Mouse (Mus musculus): ENCODE data around the gene Fdxr.

Gene Fdxr

DNA sequence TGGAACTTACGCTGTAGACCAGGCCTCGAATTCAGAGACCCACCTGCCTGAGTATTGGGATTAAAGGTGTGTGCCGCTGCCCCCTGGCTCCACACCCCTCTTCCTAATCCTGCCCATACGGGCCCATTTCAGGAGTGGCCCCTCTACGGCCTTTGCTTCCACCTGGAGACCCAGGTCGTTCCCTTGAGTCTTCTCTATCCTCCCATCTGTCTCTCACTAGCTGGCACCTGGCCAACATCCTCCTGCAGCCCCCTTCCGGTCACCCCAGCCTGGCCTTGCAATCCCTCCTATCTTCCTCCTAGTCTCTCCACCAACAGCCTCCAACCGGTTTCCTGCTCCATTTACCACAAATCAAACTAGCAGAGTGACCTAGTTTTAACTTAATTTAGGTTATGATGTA, 13.0 kb upstream of the Fdxr start:
- DNase-seq (ENCODE audit: low spot score): no peak

- DNase-seq (ENCODE audit: low spot score): no peak
Measured at GRCm38 (mm10) chr11:115288305-115288704, 11.5 kb upstream of the Fdxr start.

DNA sequence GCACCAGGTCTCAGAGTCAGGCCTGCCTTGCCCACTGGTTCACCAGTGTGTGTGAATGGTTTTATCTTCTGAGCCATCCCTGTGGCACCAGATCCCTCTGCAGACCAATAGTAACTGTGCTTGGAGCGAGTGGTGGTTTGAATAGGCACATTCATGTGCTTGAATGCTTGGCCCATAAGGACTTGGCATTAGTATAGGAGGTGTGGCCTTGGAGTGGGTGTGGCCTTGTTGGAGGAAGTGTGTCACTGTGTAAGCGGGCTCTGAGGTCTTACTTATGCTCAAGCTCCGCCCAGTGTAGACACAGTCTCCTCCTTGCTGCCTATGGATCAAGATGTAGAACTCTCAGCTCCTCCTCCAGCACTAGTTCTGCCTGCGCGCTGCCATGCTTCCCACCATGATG, 10.5 kb upstream of the Fdxr start:
- no peak for DNase-seq (ENCODE audit: low spot score)

GRCm38 (mm10) chr11:115286201-115286993, 9.5 kb upstream of the Fdxr start:
- DNase-seq (ENCODE audit: low spot score): no peak

- DNase-seq (ENCODE audit: low spot score): no peak
Measured at GRCm38 (mm10) chr11:115285282-115285681, 8.4 kb upstream of the Fdxr start.

DNA sequence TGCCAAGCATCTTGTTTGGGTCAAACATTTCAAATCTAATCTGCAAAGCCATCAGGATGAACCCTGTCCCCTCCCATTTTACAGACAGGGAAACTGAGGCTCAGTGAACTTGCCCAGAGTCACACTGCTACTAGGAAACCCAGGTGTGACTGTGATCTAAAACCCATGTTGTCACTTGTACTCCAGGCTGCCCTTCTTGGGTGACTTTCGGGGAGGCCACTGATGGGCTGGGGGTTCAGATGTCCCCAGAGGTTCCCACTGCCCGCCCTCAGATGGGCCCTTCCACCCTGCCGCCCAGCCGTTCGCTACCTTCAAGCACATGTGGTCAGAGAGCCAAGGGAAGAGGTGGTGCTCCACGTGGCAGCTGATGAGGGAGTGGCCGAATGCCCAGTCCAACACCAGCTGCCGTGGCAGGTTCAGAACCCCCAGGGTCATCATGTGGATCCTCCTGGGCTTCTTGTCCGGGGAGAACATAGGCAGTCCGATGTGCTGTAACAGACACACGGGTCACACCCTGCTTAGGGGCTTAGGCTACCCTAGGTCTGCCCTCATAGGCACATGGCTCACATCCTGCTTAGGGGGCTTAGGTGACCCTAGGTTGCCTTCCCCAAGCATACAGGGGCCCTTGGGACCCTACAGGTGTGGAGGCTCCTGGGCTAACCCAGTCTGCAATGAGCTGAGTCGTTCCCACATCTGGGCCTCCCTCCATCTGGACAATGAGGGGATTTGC, 7.2 kb upstream of the Fdxr start:
- DNase-seq (ENCODE audit: low spot score): no peak

DNA sequence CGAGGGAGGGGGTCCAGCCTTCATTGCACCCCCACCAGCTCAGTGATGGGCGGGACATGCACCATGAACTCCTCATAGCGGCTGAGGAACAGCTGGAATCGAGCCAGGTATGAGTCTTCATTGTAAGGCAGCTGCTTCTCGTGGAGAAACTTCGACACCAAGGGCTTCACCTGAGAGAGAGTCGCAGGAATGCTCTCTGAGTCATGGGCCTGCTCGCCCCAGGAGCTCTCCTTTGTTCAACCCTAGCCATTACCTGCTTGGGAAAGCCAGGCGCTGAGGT, 6.6 kb upstream of the Fdxr start:
- DNase-seq (ENCODE audit: low spot score): no peak

DNA sequence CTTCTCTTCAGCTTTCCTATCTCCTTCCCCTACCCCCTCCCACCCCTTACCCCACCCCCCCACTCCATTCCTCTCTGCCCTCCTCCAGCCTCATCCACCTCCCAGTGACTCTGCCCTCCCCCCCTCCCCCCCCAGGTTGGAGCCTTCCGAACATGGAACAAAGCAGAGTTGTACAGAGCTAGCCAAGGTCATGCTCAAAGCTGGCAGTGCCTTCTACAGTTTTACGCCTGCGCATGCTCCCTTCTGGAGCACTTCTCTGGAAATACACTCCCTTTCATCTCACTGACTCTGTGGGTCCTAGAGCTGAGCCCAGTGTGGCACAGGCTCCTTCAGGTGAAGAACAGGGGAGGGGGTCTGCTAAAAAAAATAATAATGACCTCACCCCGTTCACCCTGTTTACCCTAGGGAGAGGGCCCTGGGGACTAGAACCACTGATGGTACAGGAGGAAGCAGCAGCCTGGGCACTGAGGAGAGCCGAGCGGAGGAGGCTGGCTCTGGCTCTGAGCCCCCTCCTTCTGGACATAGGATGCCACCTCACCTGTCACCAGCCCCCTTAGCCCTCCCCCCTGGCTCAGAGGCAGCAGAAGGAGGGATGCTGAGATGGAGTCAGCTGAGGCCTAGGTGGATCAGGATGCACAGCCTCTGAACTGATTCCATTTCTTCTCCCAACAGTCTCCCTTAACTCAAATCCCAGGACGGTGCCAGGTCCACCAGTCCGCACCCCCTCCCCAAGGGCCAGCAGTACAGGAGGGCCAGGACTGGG, 6.1 kb upstream of the Fdxr start:
- no peak for DNase-seq (ENCODE audit: low spot score)

DNA sequence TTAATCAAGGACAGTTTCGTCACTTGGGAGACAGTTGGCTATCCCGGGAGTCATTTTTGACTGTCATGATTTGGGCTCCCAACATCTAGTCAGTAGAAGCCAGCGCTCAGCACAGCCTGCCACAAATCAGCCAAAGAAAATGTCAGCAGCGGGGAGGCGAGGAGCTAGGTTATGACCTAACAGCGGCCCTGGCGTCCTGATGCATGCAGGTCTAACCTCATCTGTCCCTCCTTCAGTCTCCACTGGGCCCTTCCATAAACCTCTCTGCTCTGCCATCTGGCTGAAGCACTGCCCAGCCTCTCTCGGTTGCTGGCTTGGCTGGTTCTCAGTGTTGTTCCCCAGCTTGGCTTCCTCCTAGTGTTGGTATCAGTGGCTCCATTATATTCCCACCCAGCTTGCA, 5.4 kb upstream of the Fdxr start:
- no peak for DNase-seq (ENCODE audit: low spot score)

DNA sequence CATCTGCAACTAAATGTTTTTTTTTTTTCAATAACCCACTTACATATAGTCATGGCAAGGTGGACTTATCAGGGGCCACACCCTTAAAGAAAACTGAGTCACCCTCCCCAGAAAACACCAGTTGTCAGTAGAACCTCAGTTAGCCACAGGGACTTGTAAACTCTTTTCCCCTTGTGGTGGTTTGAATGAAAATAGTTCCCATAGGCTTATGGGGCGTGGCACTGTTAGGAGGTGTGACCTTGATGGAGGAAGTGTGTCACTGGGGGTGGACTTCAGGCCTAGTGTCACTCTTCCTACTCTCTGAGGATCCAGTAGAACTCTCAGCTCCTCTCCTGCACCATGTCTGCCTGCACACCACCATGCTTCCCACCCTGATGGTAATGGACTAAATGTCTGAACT, 2.9 kb upstream of the Fdxr start:
- DNase-seq (ENCODE audit: low spot score): no peak

GRCm38 (mm10) chr11:115278176-115278575, 1.3 kb upstream of the Fdxr start:
- no peak for DNase-seq (ENCODE audit: low spot score)

DNA sequence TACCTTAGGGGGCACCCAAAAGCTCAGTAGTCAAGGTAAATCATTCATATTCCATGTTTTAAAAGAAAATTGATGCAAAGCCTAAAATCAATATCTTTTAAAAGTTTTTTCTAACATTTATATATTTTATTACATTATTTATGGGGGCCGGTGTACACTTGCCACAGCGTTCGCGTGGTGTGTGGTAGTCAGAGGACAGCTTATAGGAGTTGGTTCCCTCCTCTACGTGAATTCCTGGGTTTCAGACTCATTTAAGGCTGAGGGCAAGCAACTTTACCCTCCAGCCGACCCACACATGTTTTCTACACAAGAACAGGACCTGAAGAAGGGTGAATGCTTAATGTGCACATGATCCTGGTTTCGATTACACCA, 740 bp upstream of the Fdxr start:
- no peak for DNase-seq (ENCODE audit: low spot score)

DNA sequence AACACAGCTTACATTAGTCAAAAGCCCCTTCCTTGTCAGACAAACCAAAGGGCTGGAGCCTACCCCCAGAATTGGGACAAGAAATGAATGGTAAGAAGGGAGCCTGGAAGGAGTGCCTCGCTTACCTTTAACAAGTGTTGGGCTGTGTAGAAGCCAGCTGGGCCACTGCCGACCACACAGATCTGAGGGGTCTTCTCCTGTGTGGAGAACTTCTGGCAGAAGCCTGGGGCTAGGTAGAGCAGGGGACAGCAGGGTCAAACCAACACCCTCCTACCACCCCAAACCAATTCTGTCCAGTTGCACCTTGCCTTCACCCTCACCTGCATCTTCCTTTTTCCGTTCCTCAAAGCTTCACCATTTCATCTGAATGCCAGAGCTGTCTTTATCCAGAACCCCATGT, 896 bp downstream of the Fdxr start:
- no peak for DNase-seq (ENCODE audit: low spot score)

GRCm38 (mm10) chr11:115275509-115275908, 1.3 kb downstream of the Fdxr start:
- DNase-seq (ENCODE audit: low spot score): no peak

DNA sequence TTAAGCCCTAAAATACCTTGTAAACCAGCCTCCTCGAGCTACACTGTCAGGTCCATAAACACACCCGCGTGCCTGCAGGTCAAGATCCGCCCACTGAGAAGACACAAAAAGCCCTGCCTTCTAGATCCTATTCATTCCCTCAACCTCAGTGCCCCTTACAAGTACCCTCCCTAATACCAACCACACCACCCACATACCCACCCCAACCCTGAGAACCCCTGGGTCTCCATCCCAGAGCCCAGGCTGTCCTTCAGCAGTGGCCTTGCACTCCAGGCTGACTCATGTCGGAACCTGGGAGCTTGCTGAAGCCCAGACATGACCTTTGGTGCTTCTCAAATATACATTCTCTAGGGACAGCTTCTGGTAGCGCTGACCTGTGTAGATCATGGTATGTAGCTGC, 2.1 kb downstream of the Fdxr start:
- DNase-seq (ENCODE audit: low spot score): no peak

DNA sequence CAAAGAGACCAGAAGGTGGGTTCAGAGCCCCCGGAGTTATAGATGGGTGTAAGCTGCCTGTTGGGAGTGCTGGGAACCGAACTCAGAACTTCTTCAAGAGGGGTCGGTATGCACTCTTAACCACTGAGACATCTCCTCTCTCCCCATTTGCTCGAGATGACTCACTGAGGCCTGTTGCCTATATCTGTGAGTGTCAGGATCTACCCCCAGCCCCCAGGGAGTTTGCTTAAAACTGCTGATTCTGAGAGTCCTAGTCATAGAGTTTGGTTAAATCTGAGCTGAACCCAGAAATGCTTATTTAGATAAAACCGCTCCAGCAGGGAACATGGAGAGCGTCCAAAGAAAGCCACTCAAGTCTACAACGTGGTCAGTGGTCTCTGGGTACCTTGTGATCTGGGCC, 2.7 kb downstream of the Fdxr start:
- DNase-seq (ENCODE audit: low spot score): no peak

- no peak for DNase-seq (ENCODE audit: low spot score)
Measured at GRCm38 (mm10) chr11:115273735-115274134, 3.1 kb downstream of the Fdxr start.

- no peak for DNase-seq (ENCODE audit: low spot score)
Measured at GRCm38 (mm10) chr11:115272894-115273498, 3.9 kb downstream of the Fdxr start.

GRCm38 (mm10) chr11:115271481-115271880, 5.4 kb downstream of the Fdxr start:
- DNase-seq (ENCODE audit: low spot score): no peak

DNA sequence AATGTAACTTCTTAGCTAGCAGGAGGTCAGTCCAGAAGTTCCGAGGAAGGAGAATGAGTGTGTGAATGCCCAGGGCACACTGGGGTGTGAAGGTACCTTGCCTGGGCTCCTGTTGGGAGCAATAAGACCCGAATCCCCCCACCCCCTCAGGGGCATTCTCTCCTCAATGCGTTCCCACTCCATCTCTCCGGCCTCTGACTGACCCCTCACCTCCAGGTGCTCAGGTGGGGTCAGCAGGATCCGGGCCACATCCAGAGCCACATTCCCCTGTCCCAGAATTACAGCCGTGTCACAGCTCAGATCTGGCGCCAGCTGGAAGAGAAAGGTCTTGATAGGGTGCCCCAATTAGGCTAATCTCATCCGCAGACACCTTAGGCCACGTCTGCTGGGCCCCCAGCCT, 5.8 kb downstream of the Fdxr start:
- no peak for DNase-seq (ENCODE audit: low spot score)

- peak; percentile 69 for DNase-seq (ENCODE audit: low spot score)
Measured at GRCm38 (mm10) chr11:115270148-115270861, 6.5 kb downstream of the Fdxr start.
